Mouse (Mus musculus) small intestine, adult 2 months (tissue): ENCODE measurements around the gene Tekt5. TPM values are rescaled to one million over a fixed set of nuclear protein-coding genes. Genes with fewer than 3 reads are reported as not detected.

Experiments used
- H3K27ac ChIP-seq: fragments of 200-500 bp; 2 replicates; pipeline ENCODE4 v1.5.1; 2012; ENCODE audit warnings: low read depth, low read length, control low read depth, inconsistent platforms; ENCODE audit not compliant: insufficient read depth
- H3K27me3 ChIP-seq: fragments of 200-500 bp; 2 replicates; pipeline ENCODE4 v1.6.1; 2012; ENCODE audit warnings: mild to moderate bottlenecking, moderate library complexity, low read length, inconsistent platforms; ENCODE audit not compliant: control insufficient read depth, insufficient read depth
- H3K36me3 ChIP-seq: fragments of 200-500 bp; 2 replicates; pipeline ENCODE4 v1.6.1; 2012; ENCODE audit warnings: mild to moderate bottlenecking, low read length, control low read depth, inconsistent platforms; ENCODE audit not compliant: control insufficient read depth, insufficient read depth
- H3K4me1 ChIP-seq: fragments of 200-500 bp; 2 replicates; pipeline ENCODE4 v1.6.1; 2012; ENCODE audit warnings: low read length, inconsistent platforms, mixed read lengths; ENCODE audit not compliant: control insufficient read depth, insufficient read depth, insufficient read length
- H3K4me3 ChIP-seq: fragments of 200-500 bp; 2 replicates; pipeline ENCODE4 v1.5.1; 2012; ENCODE audit warnings: low read depth, mild to moderate bottlenecking, control low read depth, inconsistent platforms, low read length, moderate library complexity
- CTCF ChIP-seq: fragments of 200-500 bp; IDR thresholded peaks from 2 replicates; pipeline ENCODE4 v1.5.1; 2012; ENCODE audit warnings: low read depth, mild to moderate bottlenecking, control low read depth, inconsistent platforms, low read length, moderate library complexity, mixed read lengths; ENCODE audit not compliant: insufficient replicate concordance, insufficient read length; ENCODE audit errors: extremely low read depth
- POLR2A ChIP-seq: fragments of 200-500 bp; IDR thresholded peaks from 2 replicates; pipeline ENCODE4 v1.6.1; 2012; ENCODE audit warnings: low read depth, mild to moderate bottlenecking, control low read depth, inconsistent platforms, low read length, moderate library complexity
- WGBS: fragments of 180-500 bp; shearing (Covaris S2); methylation state at CpG from one replicate; pipeline ENCODE4 v1.1.7; 2018; 5-methylcytosine and 5-hydroxymethylcytosine counted together
- polyA plus RNA-seq: library from polyadenylated mRNA; depleted of rRNA; stranded (reverse); fragments of >200 nt; gene quantifications from 2 replicates; pipeline ENCODE4 v1.2.3, GENCODE M21; 2012; rRNA removed

The Tekt5 gene
- polyA plus RNA-seq, 1 experiment = 0.08 TPM

- Histone ChIP-seq H3K4me1 (peaks cover 12% of the 10 kb centered on the region), H3K4me3 (no peak overlapping the region), H3K27me3 (0 out of 2 replicates have a peak, but pooled peaks cover 4% of the 10 kb centered on the region), H3K36me3 (no peaks in the 10 kb centered on the region), H3K27ac (no peak overlapping the region)
- TF ChIP-seq CTCF (no peak), POLR2A (no peak)
- 63% methylated on average over 10 of the region's 10 CpGs for WGBS
Measured at GRCm38 (mm10) chr16:10316493-10317196, 78.6 kb downstream of the Tekt5 start.

DNA sequence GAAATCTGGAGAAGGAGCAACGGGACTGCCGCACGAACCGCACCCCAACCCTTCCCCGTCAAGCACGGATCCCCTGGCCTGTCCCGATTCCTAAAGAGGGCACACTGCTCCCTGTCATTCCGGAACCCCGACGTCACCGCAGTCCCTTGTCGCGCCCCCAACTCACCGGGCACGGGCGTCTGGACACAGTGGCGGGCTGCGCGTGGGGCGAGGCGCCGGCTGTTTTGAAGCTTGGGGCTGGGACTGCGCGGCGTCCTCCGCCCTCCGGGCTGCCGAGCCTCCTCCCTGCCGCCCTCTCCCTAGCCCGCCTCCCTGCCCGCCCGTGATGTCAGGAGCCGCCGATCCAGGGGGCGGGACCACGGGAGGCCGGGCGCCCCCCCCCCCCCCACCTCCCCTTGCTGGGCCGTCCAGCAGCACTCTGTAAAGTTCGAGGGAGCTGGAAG, 81.6 kb downstream of the Tekt5 start, which contains the start of gene Emp2:
TSS of gene Emp2 (minus strand) at position 323 of the 443 bp plus-strand sequence.
- Histone ChIP-seq H3K27ac (no peak within 1 kb of the TSS), H3K36me3 (no peaks in the 10 kb centered on the region), H3K4me1 (peaks cover 6% of the 10 kb centered on the region; the same call in 1 of the 2 replicates), H3K27me3 (0 out of 2 replicates have a peak, but pooled peaks cover 4% of the 10 kb centered on the region), H3K4me3 (peak within 1 kb of the TSS; percentile 77)
- TF ChIP-seq CTCF (no peak), POLR2A (no peak)
- WGBS = under 1% methylated on average over 40 of the region's 40 CpGs

- H3K27me3 ChIP-seq = 0 out of 2 replicates have a peak, but pooled peaks cover 4% of the 10 kb centered on the region
- H3K27ac ChIP-seq = no peak overlapping the region
- H3K4me1 ChIP-seq = peaks cover 6% of the 10 kb centered on the region; the same call in 1 of the 2 replicates
- no peaks in the 10 kb centered on the region for H3K36me3 ChIP-seq
- H3K4me3 ChIP-seq = peak overlapping the region; percentile 77
- WGBS = 10% methylated on average over 15 of the region's 15 CpGs
- TF ChIP-seq CTCF (no peak), POLR2A (no peak)
Measured at GRCm38 (mm10) chr16:10313226-10313625, 82.1 kb downstream of the Tekt5 start.

- no peak overlapping the region for H3K27ac ChIP-seq
- WGBS = 36% methylated on average over 4 of the region's 4 CpGs
- peaks cover 6% of the 10 kb centered on the region; the same call in 1 of the 2 replicates for H3K4me1 ChIP-seq
- 0 out of 2 replicates have a peak, but pooled peaks cover 4% of the 10 kb centered on the region for H3K27me3 ChIP-seq
- no peaks in the 10 kb centered on the region for H3K36me3 ChIP-seq
- TF ChIP-seq CTCF = no peak
- TF ChIP-seq POLR2A = no peak
- H3K4me3 ChIP-seq = no peak overlapping the region
Measured at GRCm38 (mm10) chr16:10311989-10312388, 83.3 kb downstream of the Tekt5 start.

- TF ChIP-seq CTCF (no peak), POLR2A (no peak)
- no peak overlapping the region for H3K4me3 ChIP-seq
- 0 out of 2 replicates have a peak, but pooled peaks cover 4% of the 10 kb centered on the region for H3K27me3 ChIP-seq
- no peaks in the 10 kb centered on the region for H3K36me3 ChIP-seq
- WGBS = 72% methylated on average over 3 of the region's 3 CpGs
- H3K4me1 ChIP-seq = peaks cover 8% of the 10 kb centered on the region; the same call in 1 of the 2 replicates
- H3K27ac ChIP-seq = no peak overlapping the region
Measured at GRCm38 (mm10) chr16:10311086-10311485, 84.2 kb downstream of the Tekt5 start.

DNA sequence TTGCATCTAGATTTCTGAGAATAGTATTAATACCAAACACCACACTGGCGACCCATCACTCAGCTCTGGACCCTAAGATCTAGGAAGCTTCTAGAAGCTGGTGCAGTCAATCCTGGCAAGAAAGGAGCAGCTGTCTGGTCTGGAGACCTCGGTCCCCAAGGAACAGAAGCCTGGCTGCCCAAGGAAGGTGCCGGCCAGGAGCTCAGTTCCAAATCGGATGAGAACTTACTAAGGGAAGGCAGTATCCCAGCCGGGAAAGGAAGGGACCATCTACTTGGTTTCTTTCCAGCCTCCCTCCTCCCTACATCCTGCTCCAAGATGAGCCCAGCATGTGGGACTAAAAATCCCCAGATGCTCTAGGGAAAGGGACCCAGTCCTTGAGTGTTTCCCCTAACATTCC, 84.8 kb downstream of the Tekt5 start:
- WGBS = 77% methylated on average over 5 of the region's 5 CpGs
- Histone ChIP-seq H3K27me3 (0 out of 2 replicates have a peak, but pooled peaks cover 4% of the 10 kb centered on the region), H3K4me1 (peaks cover 8% of the 10 kb centered on the region; the same call in 1 of the 2 replicates), H3K27ac (no peak overlapping the region), H3K36me3 (no peaks in the 10 kb centered on the region), H3K4me3 (no peak overlapping the region)
- TF ChIP-seq CTCF (no peak), POLR2A (no peak)

Other genes starting within 250 kb of the Tekt5 start
- gene Rpl39l, start 225.3 kb downstream of the Tekt5 start, polyA plus RNA-seq = not detected in 2 replicates
- gene Atf7ip2, start 202.8 kb downstream of the Tekt5 start, polyA plus RNA-seq = 0.13 TPM in 1 of 2 replicates, not detected in the other
- gene Emp2, start 81.5 kb downstream of the Tekt5 start, polyA plus RNA-seq = 5.3 and 5.5 TPM in 2 replicates
- 11.1 and 20.3 TPM in 2 replicates for gene Nubp1, start 16.5 kb upstream of the Tekt5 start, polyA plus RNA-seq
- 0.88 and 1.4 TPM in 2 replicates for gene Tvp23a, start 51.9 kb upstream of the Tekt5 start, polyA plus RNA-seq
- 5.9 and 17.0 TPM in 2 replicates for gene Ciita, start 84.6 kb upstream of the Tekt5 start, polyA plus RNA-seq
- 34.9 and 38.3 TPM in 2 replicates for gene Dexi, start 147.6 kb upstream of the Tekt5 start, polyA plus RNA-seq
- gene Clec16a, start 149.8 kb upstream of the Tekt5 start, polyA plus RNA-seq = 7.6 and 14.3 TPM in 2 replicates